Mouse (Mus musculus) midbrain, embryonic 12.5 days (tissue): Measurements from ENCODE around the gene Nrg4. TPM values are rescaled to one million over a fixed set of nuclear protein-coding genes. Genes with fewer than 3 reads are reported as not detected.

ENCODE experiments used
- ATAC-seq: fragments of 200-750 bp; cut with Nextera tagmentation; 2 replicates; pipeline ENCODE4 v1.8.0; 2017; ENCODE audit warnings: low read depth, moderate TSS enrichment, moderate library complexity; ENCODE audit not compliant: low FRiP score
- H3K27ac ChIP-seq: fragments of 300-500 bp; sonication (generic); replicated peaks from 2 replicates; pipeline ENCODE4 v1.5.1; 2016; ENCODE audit warnings: mild to moderate bottlenecking
- H3K27me3 ChIP-seq: fragments of 300-500 bp; sonication (generic); 2 replicates; pipeline ENCODE4 v1.6.1; 2016; ENCODE audit warnings: mild to moderate bottlenecking
- H3K36me3 ChIP-seq: fragments of 300-500 bp; sonication (generic); 2 replicates; pipeline ENCODE4 v1.6.1; 2016
- H3K4me1 ChIP-seq: fragments of 300-500 bp; sonication (generic); 2 replicates; pipeline ENCODE4 v1.6.1; 2016
- H3K4me2 ChIP-seq: fragments of 300-500 bp; sonication (generic); replicated peaks from 2 replicates; pipeline ENCODE4 v1.6.1; 2016; ENCODE audit warnings: mild to moderate bottlenecking, moderate library complexity
- H3K4me3 ChIP-seq: fragments of 300-500 bp; sonication (generic); 2 replicates; pipeline ENCODE4 v1.5.1; 2016; ENCODE audit warnings: mild to moderate bottlenecking
- H3K9ac ChIP-seq: fragments of 300-500 bp; sonication (generic); replicated peaks from 2 replicates; pipeline ENCODE4 v1.6.1; 2016; ENCODE audit warnings: mild to moderate bottlenecking, moderate library complexity
- H3K9me3 ChIP-seq: fragments of 300-500 bp; sonication (generic); 2 replicates; pipeline ENCODE4 v1.6.1; 2016; ENCODE audit warnings: mild to moderate bottlenecking
- WGBS: fragments of 180-500 bp; shearing (Covaris S2); methylation state at CpG from one replicate; pipeline ENCODE4 v1.1.7; 2016; 5-methylcytosine and 5-hydroxymethylcytosine counted together
- polyA plus RNA-seq: library from polyadenylated mRNA; unstranded; fragments of >200 nt; fragmentation: Nextera tagmentation; extraction: Ambion mirVana; gene quantifications from 2 replicates; pipeline ENCODE4 v1.2.1, GENCODE M21; 2016

The Nrg4 gene
- polyA plus RNA-seq, 1 experiment from 2014 or later: 1.4 TPM

DNA sequence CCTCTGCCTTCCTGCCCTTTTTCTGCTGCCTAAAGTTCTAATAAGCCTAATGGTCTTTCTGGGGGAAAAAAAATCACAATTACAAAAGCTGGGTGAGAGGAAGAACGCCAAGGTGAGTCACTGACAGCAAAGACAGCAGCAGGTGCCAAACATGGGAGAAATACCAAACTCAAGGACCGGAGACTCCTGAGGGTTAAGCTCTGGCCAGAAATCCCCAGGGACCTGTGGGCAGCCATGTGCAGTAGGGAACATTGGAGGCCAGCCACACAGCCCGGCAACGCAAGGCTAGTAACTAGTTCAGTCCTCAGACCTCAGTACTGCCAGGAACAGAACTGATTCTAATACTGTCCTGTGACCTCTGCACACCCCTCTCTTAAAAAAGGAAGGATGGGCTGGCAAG lies 98.5 kb downstream of the Nrg4 start:
- no peak for ATAC-seq
- Histone ChIP-seq H3K36me3 (peaks cover 25% of the 10 kb centered on the region), H3K9ac (no peak overlapping the region), H3K4me1 (no peaks in the 10 kb centered on the region), H3K27me3 (no peaks in the 10 kb centered on the region), H3K4me3 (no peak overlapping the region), H3K9me3 (no peaks in the 10 kb centered on the region), H3K27ac (no peak overlapping the region), H3K4me2 (no peak overlapping the region)
- WGBS: 89% methylated on average over 4 of the region's 4 CpGs

DNA sequence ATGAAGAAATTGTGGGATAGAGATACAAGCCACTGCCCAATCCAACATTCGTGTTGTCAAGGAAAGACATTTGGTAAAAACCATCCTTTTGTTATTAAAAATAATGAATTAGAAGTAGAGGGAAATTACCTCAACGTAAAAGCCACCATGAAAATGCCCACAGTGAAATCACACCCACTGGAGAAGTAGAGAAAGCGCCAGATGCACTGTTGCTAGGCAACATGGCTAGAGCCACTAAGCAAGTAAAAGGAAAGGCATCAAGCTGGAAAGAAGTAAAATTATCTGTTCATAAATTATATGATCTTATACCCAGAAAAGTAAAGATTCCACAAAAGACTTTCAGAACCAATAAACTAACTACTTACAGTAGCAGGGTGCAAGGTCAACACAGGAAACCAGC lies 100.4 kb downstream of the Nrg4 start:
- Histone ChIP-seq H3K36me3 (peaks cover 42% of the 10 kb centered on the region), H3K9ac (no peak overlapping the region), H3K9me3 (no peaks in the 10 kb centered on the region), H3K4me2 (no peak overlapping the region), H3K27ac (no peak overlapping the region), H3K4me1 (no peaks in the 10 kb centered on the region), H3K4me3 (no peak overlapping the region), H3K27me3 (no peaks in the 10 kb centered on the region)
- ATAC-seq: no peak
- WGBS: 84% methylated on average over 3 of the region's 3 CpGs

DNA sequence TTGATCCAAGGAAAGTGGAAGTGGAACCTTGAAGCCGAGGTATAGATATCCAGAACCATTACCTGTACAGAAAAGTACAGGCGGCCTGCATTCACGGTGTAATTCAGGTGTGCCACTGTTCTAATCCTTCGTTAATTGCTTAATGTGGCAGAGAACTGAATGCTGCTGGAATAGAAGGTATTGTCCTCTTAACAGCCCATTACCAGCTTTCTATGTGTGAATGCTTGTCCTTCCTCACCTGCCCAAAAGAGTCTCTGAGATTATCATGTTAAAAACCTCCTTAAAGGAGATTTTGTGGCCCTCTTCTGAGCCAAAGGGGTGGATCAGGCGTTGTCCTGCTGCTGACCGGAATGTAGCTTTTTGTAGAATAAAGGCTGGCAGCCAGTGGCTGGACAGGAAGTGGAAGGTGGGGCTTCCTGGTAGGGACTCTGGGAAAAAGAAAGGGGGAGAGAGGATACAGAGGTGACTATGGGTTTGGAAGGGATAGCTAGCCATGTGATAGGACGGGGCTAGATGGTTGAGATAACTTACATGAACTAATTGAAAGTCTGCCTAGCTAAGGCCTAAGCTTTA lies 101.4 kb downstream of the Nrg4 start:
- H3K4me2 ChIP-seq: no peak overlapping the region
- no peaks in the 10 kb centered on the region for H3K27me3 ChIP-seq
- no peak overlapping the region for H3K4me3 ChIP-seq
- peaks cover 52% of the 10 kb centered on the region for H3K36me3 ChIP-seq
- H3K27ac ChIP-seq: no peak overlapping the region
- H3K4me1 ChIP-seq: no peaks in the 10 kb centered on the region
- ATAC-seq: no peak
- no peaks in the 10 kb centered on the region for H3K9me3 ChIP-seq
- H3K9ac ChIP-seq: no peak overlapping the region
- 88% methylated on average over 7 of the region's 7 CpGs for WGBS

DNA sequence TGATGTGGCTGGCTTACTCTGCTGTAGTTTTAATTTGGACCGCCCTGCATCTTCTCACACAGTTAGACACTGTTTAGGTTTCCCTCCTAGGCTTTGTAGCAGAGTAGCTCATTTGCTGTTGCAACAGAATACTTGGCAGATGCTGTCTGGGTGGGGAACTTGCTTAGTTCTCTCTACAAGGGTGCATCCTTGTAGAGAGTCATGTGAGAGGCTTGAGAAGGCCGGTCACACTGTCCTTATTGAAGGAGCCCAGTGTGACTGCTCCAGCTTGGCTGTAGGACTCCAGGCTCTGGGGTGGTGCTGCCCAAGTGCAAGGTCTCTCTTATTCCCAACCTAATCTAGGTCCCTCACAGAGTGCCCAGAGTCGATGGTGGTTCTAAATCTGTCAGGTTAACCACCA lies 109.3 kb downstream of the Nrg4 start:
- no peak overlapping the region for H3K4me2 ChIP-seq
- no peaks in the 10 kb centered on the region for H3K4me1 ChIP-seq
- H3K9ac ChIP-seq: no peak overlapping the region
- no peak for ATAC-seq
- no peak overlapping the region for H3K4me3 ChIP-seq
- H3K9me3 ChIP-seq: no peaks in the 10 kb centered on the region
- WGBS: 98% methylated on average over 3 of the region's 3 CpGs
- peaks cover 90% of the 10 kb centered on the region for H3K36me3 ChIP-seq
- no peak overlapping the region for H3K27ac ChIP-seq
- no peaks in the 10 kb centered on the region for H3K27me3 ChIP-seq

DNA sequence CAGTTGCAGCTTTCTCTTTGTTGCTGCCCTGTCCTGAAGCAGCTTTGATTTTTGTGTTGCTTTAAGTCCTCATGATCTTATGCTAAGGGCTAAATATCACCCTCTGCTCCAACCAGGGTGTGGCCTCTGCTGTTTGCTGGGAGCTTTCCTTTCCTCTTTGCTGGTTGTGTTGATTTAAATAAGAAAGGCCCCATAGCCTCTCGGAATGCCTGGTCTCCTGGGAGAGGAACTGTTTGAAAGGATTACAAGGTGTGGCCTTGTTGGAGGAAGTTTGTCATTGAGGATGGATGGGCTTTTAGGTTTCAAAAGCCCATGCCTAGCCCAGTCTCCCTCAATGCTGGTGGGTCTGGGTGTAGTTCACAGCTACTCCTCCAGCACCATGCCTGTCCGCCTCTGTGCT lies 110.6 kb downstream of the Nrg4 start:
- H3K4me2 ChIP-seq: no peak overlapping the region
- ATAC-seq: no peak
- H3K4me1 ChIP-seq: peaks cover 4% of the 10 kb centered on the region; the same call in 1 of the 2 replicates
- no peak overlapping the region for H3K4me3 ChIP-seq
- no peak overlapping the region for H3K27ac ChIP-seq
- H3K36me3 ChIP-seq: peaks cover 78% of the 10 kb centered on the region
- WGBS: 62% methylated on average over 2 of the region's 2 CpGs
- H3K9me3 ChIP-seq: no peaks in the 10 kb centered on the region
- no peaks in the 10 kb centered on the region for H3K27me3 ChIP-seq
- no peak overlapping the region for H3K9ac ChIP-seq

DNA sequence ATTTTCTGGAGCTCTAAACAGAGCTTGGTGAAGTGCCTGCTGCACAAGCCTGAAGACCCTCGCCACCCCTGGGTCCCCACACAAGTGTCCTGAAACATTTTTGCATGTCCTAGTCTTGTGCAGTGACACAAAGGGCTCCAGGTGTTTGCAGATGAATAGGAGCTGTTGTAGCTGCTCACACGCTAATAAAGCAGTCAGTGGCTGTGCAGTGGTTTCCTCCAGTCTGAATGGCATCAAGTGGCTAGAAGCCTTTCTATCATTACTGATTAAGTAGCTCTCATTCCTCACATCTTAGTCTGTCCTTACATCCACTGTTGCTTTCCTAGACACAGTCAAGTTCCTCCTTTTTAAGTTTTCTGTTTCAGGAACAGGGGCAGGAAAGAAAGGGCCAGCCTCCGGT lies 111.0 kb downstream of the Nrg4 start:
- Histone ChIP-seq H3K4me3 (no peak overlapping the region), H3K36me3 (peaks cover 74% of the 10 kb centered on the region), H3K9ac (no peak overlapping the region), H3K9me3 (no peaks in the 10 kb centered on the region), H3K4me2 (no peak overlapping the region), H3K4me1 (peaks cover 6% of the 10 kb centered on the region; the same call in 1 of the 2 replicates), H3K27me3 (no peaks in the 10 kb centered on the region), H3K27ac (no peak overlapping the region)
- 79% methylated on average over 3 of the region's 3 CpGs for WGBS
- no peak for ATAC-seq

DNA sequence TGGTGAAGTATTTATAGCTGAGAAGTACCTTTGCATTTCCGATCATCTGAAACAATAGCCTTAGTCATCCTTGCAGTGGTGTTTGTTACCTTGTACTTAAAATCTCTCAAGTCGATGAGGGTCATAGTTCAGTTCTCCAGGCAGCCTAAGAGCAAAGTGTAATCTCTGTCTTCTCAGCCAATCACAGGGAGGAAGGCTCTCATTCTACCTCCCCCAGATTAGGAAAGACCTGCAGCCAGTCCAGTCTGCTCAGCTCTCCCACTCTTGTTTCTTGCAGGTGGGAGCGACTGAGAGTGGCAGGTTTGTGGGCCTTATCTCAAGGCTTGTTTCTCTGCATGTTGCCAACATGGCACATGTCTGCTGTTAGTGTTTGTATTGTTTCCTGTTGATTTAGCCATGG lies 111.6 kb downstream of the Nrg4 start:
- no peak overlapping the region for H3K9ac ChIP-seq
- H3K9me3 ChIP-seq: no peaks in the 10 kb centered on the region
- no peak for ATAC-seq
- no peak overlapping the region for H3K4me3 ChIP-seq
- peaks cover 68% of the 10 kb centered on the region for H3K36me3 ChIP-seq
- H3K27me3 ChIP-seq: no peaks in the 10 kb centered on the region
- WGBS: 92% methylated on average over 3 of the region's 3 CpGs
- H3K4me1 ChIP-seq: peaks cover 10% of the 10 kb centered on the region
- H3K4me2 ChIP-seq: no peak overlapping the region
- H3K27ac ChIP-seq: no peak overlapping the region

DNA sequence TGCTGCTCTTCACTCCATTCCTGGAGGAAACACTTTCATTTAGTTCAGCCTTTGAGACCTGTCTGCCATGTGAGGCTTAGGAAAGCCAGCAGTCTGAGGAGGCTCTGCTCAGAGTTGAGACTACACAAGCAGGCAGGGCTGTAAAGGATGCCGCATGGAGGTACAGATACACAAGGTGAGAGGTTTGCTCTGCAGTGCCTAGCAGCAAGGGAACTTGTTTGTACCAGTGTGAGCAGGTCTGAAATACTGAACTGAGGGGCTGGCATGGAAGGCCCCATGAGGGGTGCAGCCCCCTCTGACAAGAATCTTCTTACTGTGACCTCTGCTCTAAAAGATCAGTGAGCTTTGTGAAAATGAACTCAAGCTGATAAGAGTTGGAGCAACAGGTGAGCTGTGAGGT lies 113.2 kb downstream of the Nrg4 start:
- no peak overlapping the region for H3K4me2 ChIP-seq
- peaks cover 18% of the 10 kb centered on the region for H3K4me1 ChIP-seq
- peaks cover 52% of the 10 kb centered on the region for H3K36me3 ChIP-seq
- no peak overlapping the region for H3K4me3 ChIP-seq
- no peak overlapping the region for H3K27ac ChIP-seq
- whole genome bisulfite sequencing: 92% methylated on average over 1 of the region's 1 CpGs
- H3K9me3 ChIP-seq: no peaks in the 10 kb centered on the region
- H3K27me3 ChIP-seq: no peaks in the 10 kb centered on the region
- no peak for ATAC-seq
- no peak overlapping the region for H3K9ac ChIP-seq

DNA sequence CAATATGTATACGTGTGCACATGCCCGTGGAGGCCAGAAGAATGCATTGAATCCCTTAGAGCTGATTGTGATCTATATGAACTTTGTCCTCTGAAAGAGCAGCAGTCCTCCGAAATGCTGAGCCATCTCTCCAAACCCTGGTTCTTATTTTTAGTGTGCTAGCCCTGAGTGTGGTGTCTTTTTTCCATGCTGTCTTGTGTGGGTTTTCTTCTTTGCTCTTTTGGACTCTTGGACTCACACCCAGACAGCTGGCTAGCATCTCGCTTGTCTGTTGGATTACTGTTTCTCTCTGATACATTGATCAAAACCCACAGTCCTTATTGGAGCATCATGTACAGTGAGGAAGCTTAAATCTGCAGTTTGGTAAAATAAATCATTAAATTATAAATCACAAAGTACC lies 115.0 kb downstream of the Nrg4 start:
- WGBS: 88% methylated on average over 4 of the region's 4 CpGs
- peaks cover 34% of the 10 kb centered on the region for H3K36me3 ChIP-seq

DNA sequence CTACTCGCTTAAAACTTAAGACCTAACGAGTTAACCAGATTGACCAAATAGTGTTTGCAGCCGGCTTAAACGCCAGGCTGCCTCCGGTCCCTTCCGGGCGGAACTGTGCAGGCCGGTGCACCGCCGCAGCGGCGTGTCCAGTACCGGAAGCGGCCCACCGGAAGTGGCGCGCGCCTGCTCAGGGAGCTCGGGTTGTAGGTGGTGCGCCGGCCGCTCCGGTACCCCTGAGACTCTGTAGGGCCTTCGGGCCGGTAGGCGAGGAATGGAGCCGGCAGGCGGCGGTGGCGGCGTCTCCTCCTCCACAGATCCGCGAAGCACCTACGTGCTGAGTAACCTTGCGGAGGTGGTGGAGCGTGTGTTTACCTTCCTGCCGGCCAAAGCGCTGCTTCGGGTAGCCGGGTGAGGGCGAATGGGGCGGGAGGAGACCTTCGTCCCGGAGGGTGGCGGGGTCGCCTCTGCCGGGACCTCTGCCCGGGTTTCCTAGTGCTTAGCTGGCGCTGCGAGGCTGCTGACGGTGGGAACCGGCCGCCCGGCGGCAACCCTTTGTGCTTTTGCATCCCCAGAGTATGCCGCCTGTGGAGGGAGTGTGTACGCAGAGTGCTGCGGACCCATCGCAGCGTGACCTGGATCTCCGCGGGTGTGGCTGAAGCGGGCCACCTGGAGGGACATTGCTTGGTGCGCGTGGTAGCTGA lies 117.7 kb downstream of the Nrg4 start, which contains the start of gene Fbxo22:
Gene Fbxo22, plus strand, starts transcription at position 136 of the 692 bp plus-strand sequence.
- Histone ChIP-seq H3K27ac (peak within 1 kb of the TSS; percentile 90), H3K4me2 (peak within 1 kb of the TSS; percentile 89), H3K9ac (peak within 1 kb of the TSS; percentile 83), H3K9me3 (no peaks in the 10 kb centered on the region), H3K4me1 (peaks cover 26% of the 10 kb centered on the region), H3K27me3 (no peaks in the 10 kb centered on the region), H3K36me3 (peaks cover 14% of the 10 kb centered on the region), H3K4me3 (peak within 1 kb of the TSS; percentile 85)
- under 1% methylated on average over 65 of the region's 65 CpGs for WGBS
- ATAC-seq: peak; percentile 99

More for the DNA sequence above, 115.0 kb downstream of the Nrg4 start:
- Histone ChIP-seq H3K4me3 (no peak overlapping the region), H3K9me3 (no peaks in the 10 kb centered on the region), H3K4me2 (no peak overlapping the region), H3K27ac (no peak overlapping the region), H3K9ac (no peak overlapping the region), H3K4me1 (peaks cover 26% of the 10 kb centered on the region), H3K27me3 (no peaks in the 10 kb centered on the region)
- no peak for ATAC-seq

DNA sequence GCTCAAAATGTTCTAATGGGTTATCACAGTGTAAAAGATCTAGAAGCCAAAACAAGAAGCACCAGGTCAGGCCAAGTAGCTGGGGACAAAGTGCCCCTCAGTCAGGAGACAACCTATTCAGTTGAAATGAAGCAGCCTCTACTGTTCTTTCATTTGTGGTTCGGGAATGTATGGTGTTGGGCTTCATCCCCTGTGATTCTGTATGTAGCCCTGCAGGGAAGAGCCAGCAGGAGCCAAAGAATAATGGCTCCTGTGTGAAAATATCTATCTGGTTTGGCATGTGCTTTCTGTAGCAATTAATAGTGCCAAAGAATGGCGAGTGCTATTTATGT lies 118.2 kb downstream of the Nrg4 start:
- WGBS: 0% methylated on average over 2 of the region's 2 CpGs
- ATAC-seq: peak; percentile 28; the same call in 1 of the 2 replicates

DNA sequence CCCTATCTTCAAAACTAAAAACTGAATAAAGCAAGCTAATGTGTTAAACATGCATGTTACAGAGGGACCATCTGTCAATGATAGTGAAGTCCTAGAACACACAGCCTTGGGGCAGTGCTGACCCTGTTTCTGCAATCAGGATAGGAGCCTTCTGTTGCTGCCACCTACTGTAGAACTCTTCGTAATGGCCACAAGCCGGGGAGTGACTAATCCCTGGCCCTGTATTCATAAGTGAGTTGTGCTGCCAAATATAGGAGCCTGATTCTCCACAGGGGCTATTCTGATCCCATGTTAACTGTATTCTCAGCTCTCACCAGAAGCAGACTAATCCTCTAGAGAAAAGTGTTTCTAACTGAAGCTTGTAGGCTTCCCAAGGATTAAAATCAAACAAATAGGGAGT lies 127.3 kb downstream of the Nrg4 start:
- WGBS: 57% methylated on average over 2 of the region's 2 CpGs
- Histone ChIP-seq H3K9ac (no peak overlapping the region), H3K27me3 (no peaks in the 10 kb centered on the region), H3K4me2 (no peak overlapping the region), H3K9me3 (no peaks in the 10 kb centered on the region), H3K27ac (no peak overlapping the region), H3K4me3 (no peak overlapping the region), H3K4me1 (no peaks in the 10 kb centered on the region), H3K36me3 (peaks cover 14% of the 10 kb centered on the region; the same call in 1 of the 2 replicates)
- ATAC-seq: no peak

More for the DNA sequence above, 118.2 kb downstream of the Nrg4 start:
- Histone ChIP-seq H3K4me3 (peak overlapping the region; percentile 85), H3K9ac (peak overlapping the region; percentile 83), H3K27ac (peak overlapping the region; percentile 90), H3K4me1 (peaks cover 26% of the 10 kb centered on the region), H3K4me2 (peak overlapping the region; percentile 89), H3K27me3 (no peaks in the 10 kb centered on the region), H3K36me3 (peaks cover 9% of the 10 kb centered on the region; the same call in 1 of the 2 replicates), H3K9me3 (no peaks in the 10 kb centered on the region)
